Mouse (Mus musculus) spleen, adult 10 weeks (tissue): ENCODE data around the gene Terb1. TPM values are rescaled to one million over a fixed set of nuclear protein-coding genes. Genes with fewer than 3 reads are reported as not detected.

ENCODE experiments used
- polyA plus RNA-seq: library from polyadenylated mRNA; stranded (reverse); fragments of 350-450 nt; fragmentation: Illumina TruSeq; extraction: RNeasy Lipid Tissue Mini Kit (QIAGEN cat#74804); gene quantifications from one replicate; pipeline ENCODE4 v1.2.3, GENCODE M21; 2015; ENCODE audit warnings: low replicate concordance; ENCODE audit not compliant: insufficient read depth

The Terb1 gene
- polyA plus RNA-seq, result 4.2 TPM

DNA sequence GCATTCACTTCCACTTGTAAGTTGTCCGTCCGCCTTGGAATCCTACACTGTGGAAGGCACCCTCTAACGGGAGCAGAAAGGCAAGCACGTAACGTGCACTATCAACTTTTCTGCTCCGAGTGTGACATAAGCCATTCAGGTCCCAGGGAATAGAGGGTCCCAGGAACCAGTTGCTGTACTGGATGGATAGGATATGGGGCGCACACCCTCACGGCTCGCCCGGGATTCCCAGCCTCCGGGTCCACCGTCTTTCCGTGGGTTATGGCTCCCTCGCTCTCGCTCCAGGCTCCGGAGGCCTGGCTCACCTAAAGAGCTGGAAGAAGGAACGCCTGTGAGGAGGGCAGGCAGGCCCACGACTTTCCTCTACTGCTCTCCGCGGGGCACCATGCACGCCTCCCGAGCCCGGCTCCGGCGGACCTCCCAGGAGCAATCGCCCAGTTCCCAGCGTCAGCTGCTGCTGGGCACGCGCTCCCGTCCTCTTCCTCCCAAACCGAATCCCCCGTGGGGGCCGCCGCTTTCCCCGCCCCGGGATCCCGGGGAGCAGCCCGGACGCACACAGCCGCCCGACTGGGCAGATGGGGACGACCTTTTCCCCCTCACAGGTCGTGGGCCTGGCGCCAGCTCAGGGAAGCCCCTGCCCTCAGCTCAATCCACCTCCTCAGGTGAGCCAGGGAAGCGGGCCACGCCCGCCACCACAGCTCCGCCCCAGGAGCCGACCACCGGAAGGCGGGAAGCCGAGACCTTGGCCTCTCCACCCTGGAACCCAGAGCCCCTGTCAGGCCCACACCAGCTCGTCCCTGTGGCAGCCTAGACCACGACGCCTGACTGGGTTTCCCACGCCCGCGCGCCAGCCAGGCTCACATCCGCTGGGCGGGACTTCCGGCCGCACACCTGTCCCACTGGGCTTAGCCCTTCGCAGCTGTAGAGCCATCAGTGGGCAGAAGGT is at the start of gene Terb1:
Terb1 (minus strand) TSS at position 850 of the 946 bp plus-strand sequence.

GRCm38 (mm10) chr8:104533971-104534778 is 24.5 kb upstream of the Terb1 start, which contains the start of the genes Nae1 and Car7:
Gene Nae1, minus strand, starts transcription at chr8:104534637.
Gene Car7, plus strand, starts transcription at chr8:104534689.

GRCm38 (mm10) chr8:104442299-104443124 is 67.2 kb downstream of the Terb1 start, which contains the start of gene Dync1li2:
Gene Dync1li2, minus strand, starts transcription at chr8:104443047.

Other genes starting within 250 kb of the Terb1 start
- not detected for gene Cmtm2a, start 216.7 kb downstream of the Terb1 start, polyA plus RNA-seq
- not detected for gene Gm45711, start 199.8 kb downstream of the Terb1 start, polyA plus RNA-seq
- gene Cmtm1, start 199.8 kb downstream of the Terb1 start, polyA plus RNA-seq, result not detected
- not detected for gene Gm11020, start 188.3 kb downstream of the Terb1 start, polyA plus RNA-seq
- gene Cmtm2b, start 187.7 kb downstream of the Terb1 start, polyA plus RNA-seq, result not detected
- gene Cmtm3, start 170.5 kb downstream of the Terb1 start, polyA plus RNA-seq, result 48.5 TPM
- 11.4 TPM for gene Cmtm4, start 114.1 kb downstream of the Terb1 start, polyA plus RNA-seq
- 66.6 TPM for gene Dync1li2, start 66.9 kb downstream of the Terb1 start, polyA plus RNA-seq
- 107 TPM for gene Nae1, start 24.7 kb upstream of the Terb1 start, polyA plus RNA-seq
- gene Car7, start 24.8 kb upstream of the Terb1 start, polyA plus RNA-seq, result 1.5 TPM
- 6.9 TPM for gene Pdp2, start 81.5 kb upstream of the Terb1 start, polyA plus RNA-seq
- not detected for gene Cdh16, start 114.5 kb upstream of the Terb1 start, polyA plus RNA-seq
- 4.9 TPM for gene Rrad, start 121.4 kb upstream of the Terb1 start, polyA plus RNA-seq
- gene Ciao2b, start 132.1 kb upstream of the Terb1 start, polyA plus RNA-seq, result 21.5 TPM
- not detected for gene Ces2a, start 224.1 kb upstream of the Terb1 start, polyA plus RNA-seq